In the genomic region with DNA sequence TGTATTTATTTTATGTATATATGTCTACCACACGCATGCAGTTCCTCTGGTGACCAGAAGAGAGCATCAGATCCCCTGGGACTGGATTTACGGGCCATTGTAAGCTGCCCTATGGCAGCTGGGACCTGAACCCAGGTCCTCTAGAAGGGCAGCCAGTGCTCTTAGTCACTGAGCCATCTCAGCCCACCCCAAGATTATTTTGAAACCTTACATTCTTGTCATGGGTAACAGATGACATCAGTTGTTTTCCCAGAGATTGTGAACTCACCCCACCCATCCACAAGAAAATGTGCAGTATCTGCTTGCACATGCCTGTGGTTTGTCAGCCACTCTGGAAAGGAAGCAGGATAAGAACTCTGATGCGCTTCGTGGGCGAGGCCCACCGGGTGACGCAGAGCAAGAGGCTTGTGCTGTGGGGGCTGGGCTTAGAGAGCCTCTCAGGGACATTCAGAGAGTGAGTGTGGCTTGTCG, we compare ENCODE assay signal across 8 mouse cellular contexts. TPM values are rescaled to one million over a fixed set of nuclear protein-coding genes. Genes with fewer than 3 reads are reported as not detected.
DNase-seq lines count a peak whose midpoint lies in the region; TF ChIP-seq lines count a peak whose summit lies in the region.
"Had no signal": no experiment of that assay in that cellular context is flagged by ENCODE, and none has a peak within 500 bp of the region (broad histone marks: within the 10 kb centered on the region; RNA-seq: fewer than 3 reads in every experiment).

No protein-coding gene starts in this region.

- H3K27me3 ChIP-seq in small intestine, adult 2 months (ENCODE audit: control insufficient read depth, insufficient read depth, low read length) = no peaks in the 10 kb centered on the region

- no peaks in the 10 kb centered on the region; the same call in 1 of the 2 replicates for H3K4me1 ChIP-seq in small intestine, adult 2 months (ENCODE audit: control insufficient read depth, insufficient read depth, insufficient read length, low read length)

- DNase-seq in thymus, postnatal 4 days = peak; percentile 29
- DNase-seq in thymus, postnatal 14 days = no peak
- peak; percentile 55 to 58 for DNase-seq in gastrocnemius, adult 8-10 months (ENCODE audit: low spot score in 2 of 2)
- DNase-seq in kidney, postnatal 25 days = peak; percentile 52 to 73
- no peak for DNase-seq in embryo, embryonic 11 days
- no peak for DNase-seq in cerebellum, adult 9-10 months

- TF ChIP-seq CTCF in small intestine, adult 2 months (IDR thresholded peaks at IDR 0.05; ENCODE audit: extremely low read depth, insufficient read length, insufficient replicate concordance, low read depth, low read length) = peak; percentile 35; the same call in 1 of the 2 replicates

- TF ChIP-seq POLR2A in small intestine, adult 2 months (IDR thresholded peaks at IDR 0.05; ENCODE audit: low read depth, low read length) = no peak

- WGBS in small intestine, adult 2 months = 72% methylated on average over 8 of the region's 8 CpGs

- no peak overlapping the region for H3K4me3 ChIP-seq in small intestine, adult 2 months (ENCODE audit: low read depth, low read length)
- H3K4me3 ChIP-seq: erythroblast, embryonic 14.5 days had no signal

- H3K36me3 ChIP-seq in small intestine, adult 2 months (ENCODE audit: control insufficient read depth, insufficient read depth, low read length) = peaks cover 59% of the 10 kb centered on the region

- H3K27ac ChIP-seq in small intestine, adult 2 months (ENCODE audit: insufficient read depth, low read depth, low read length) = peak overlapping the region; percentile 14; the same call in 1 of the 2 replicates

RNA-seq across cellular contexts. Expression of a gene that starts 37.9 kb away (rescaled TPM):
- 100 to 1,000 TPM; 115 to 144 (median 123) TPM for total RNA-seq in gastrocnemius, adult 8-10 months (2022)
- 14.7 and 19.4 TPM in 2 replicates for polyA plus RNA-seq in small intestine, adult 2 months (2012; rRNA removed)

Comparison
In these comparisons a context has a peak if more than half of its experiments do, and no peak if none do; other contexts are left out.
1. DNase-seq: peak in thymus, postnatal 4 days (single experiment), gastrocnemius, adult 8-10 months (2 of 2) and kidney, postnatal 25 days (2 of 2); none in thymus, postnatal 14 days (single experiment), embryo, embryonic 11 days (single experiment) and cerebellum, adult 9-10 months (single experiment).